Mouse (Mus musculus) spleen, postnatal 4 days (tissue): ENCODE results near the gene Apex1.
"Not testable (repeated sequence)": the region's sequence is repeated elsewhere in the genome, so short reads cannot be mapped to it uniquely, and the experiment has no call there.

Experiments
- DNase-seq, 2 experiments: peaks; one replicate each; pipeline ENCODE4 v3.0.0; 2022; ENCODE audit warnings: low spot score in 2 of 2

The Apex1 gene

DNA sequence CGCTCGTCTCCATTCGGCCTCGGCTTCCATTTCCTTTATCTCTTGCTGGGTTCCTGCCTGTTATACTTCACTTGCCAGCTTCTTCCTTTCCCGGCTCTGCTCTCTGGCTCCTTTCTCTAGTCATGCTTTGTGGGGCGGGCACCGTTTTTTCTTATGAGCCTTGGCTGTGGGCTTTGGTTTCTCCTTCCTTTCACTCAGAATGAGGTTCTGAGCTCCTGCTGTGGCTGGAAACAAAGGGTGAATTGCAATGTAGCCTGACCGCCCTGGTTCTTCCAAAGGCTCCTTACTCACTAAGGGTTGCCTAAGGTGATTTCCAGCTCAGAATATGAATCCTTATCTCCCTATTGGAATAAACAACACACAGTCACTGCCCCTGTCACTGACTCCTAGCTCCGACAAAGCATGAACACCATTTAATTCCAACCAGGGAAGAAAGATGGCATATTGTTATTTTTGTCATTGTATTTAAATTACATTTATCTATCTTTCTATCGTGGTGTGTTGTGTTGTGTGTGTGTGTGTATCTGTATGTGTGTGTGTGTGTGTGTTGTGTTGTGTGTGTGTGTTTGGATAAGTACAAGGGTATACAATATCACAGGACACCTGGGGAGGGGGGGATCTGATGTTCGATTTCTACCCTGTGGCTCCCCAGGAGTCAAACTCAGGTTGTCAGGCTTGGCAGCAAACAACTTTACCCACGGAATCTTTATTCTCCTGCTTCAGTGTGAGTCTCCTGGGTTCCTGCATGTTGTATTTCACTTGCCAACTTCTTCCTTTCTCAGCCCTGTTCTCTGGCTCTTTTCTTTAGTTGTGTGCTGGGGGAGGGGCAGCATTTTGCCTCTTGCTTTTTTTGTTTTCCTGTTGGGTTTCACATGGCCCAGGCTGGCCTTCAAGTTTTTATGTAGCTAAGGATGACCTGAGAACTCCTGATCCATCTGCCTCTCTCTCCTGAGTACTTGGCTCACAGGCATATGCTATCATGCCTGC lies 45.1 kb downstream of the Apex1 start:
- peak in 1 of 2 experiments; percentile 53 for DNase-seq

- DNase-seq: peak in 1 of 2 experiments; percentile 57
Observed at GRCm38 (mm10) chr14:50970822-50971221, 46.1 kb downstream of the Apex1 start.

DNA sequence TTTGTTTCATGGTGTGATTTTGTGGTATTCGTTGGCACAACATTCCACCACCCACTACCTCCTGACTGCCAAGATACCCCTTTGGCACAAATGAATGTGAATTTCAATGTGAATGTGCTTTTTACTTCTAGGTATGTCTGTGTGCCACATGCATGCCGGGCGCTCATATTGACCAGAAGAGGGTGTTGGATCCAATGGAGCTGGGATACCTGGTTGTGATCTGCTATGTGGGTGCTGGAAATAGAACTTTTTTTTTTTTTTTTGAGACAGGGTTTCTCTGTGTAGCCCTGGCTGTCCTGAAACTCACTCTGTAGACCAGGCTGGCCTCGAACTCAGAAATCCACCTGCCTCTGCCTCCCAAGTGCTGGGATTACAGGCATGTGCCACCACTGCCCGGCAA lies 48.3 kb downstream of the Apex1 start:
- not testable (repeated sequence) for DNase-seq

- no peak for DNase-seq
Observed at GRCm38 (mm10) chr14:50973700-50974099, 48.9 kb downstream of the Apex1 start.

DNA sequence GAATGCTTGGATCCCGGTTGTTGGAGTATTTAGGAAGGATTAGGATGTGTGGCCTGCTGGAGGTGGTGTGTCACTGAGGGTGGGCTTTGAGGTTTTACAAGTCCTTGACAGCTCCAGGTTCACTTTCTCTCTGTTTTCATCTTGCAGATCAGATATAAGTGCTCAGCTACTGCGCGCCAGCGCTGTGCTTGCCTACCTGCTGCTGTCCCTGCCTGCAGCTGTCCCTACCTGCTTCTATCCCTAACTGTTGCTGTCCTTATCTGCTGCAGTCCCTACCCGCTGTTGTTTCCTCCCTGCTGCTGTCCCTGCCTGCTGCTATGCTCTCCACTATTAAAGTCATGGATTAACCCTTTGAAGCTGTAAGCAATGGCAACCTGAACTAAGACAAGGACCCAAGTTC lies 50.2 kb downstream of the Apex1 start:
- DNase-seq: peak in 1 of 2 experiments; percentile 50

DNA sequence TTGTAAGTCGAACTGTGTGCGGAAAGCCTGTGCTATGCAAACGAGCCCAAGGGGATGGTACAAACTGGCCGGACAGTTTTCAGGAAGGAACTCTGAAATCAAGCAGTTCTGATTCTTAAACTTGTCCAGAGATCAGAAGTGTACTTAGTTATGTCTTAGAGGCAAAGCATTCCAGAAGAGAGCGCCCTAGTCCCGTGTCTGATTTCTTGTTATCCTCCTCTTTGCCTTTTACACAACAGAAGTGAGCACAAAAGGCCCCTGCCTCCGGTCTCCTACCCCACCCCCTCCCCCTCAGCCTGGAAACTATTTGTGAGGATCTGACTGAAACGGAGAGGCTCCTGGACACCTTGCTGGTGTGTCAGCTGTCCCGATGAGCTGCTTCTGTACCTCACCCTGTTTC lies 51.9 kb downstream of the Apex1 start:
- no peak for DNase-seq
